Mouse (Mus musculus) G1E (cell line): ENCODE results near the gene Entpd7.

Source experiments
- CTCF ChIP-seq: IDR thresholded peaks from 2 replicates; pipeline ENCODE4 v1.5.1; 2012; ENCODE audit warnings: low read depth, low read length, inconsistent platforms, mixed read lengths
- GATA1 ChIP-seq: IDR thresholded peaks from 2 replicates; pipeline ENCODE4 v1.6.1; 2012; ENCODE audit warnings: borderline replicate concordance, low read length, inconsistent platforms, mixed read lengths

- TF ChIP-seq CTCF (no peak), GATA1 (no peak)
These were observed 22.6 kb upstream of the Entpd7 start for GRCm38 (mm10) chr19:43666661-43667429.
